Mouse (Mus musculus) liver, embryonic 16.5 days (tissue): ENCODE results near the gene Gpr84. TPM values are rescaled to one million over a fixed set of nuclear protein-coding genes. Genes with fewer than 3 reads are reported as not detected.

ENCODE experiments used
- ATAC-seq: fragments of 200-750 bp; cut with Nextera tagmentation; 2 replicates; pipeline ENCODE4 v1.8.0; 2017; ENCODE audit warnings: low read depth, mild to moderate bottlenecking, moderate number of reproducible peaks, moderate library complexity
- H3K27ac ChIP-seq: fragments of 300-500 bp; sonication (generic); 2 replicates; pipeline ENCODE4 v1.5.1; 2014; ENCODE audit warnings: mild to moderate bottlenecking, low read length
- H3K27me3 ChIP-seq: fragments of 300-500 bp; sonication (generic); 2 replicates; pipeline ENCODE4 v1.6.1; 2014; ENCODE audit warnings: low read depth, low read length, mixed read lengths; ENCODE audit not compliant: control insufficient read depth, insufficient read depth
- H3K36me3 ChIP-seq: fragments of 300-500 bp; sonication (generic); 2 replicates; pipeline ENCODE4 v1.6.1; 2014; ENCODE audit warnings: mild to moderate bottlenecking; ENCODE audit not compliant: control insufficient read depth, insufficient read depth
- H3K4me1 ChIP-seq: fragments of 300-500 bp; sonication (generic); 2 replicates; pipeline ENCODE4 v1.6.1; 2014; ENCODE audit warnings: low read depth, low read length, mixed read lengths; ENCODE audit not compliant: control insufficient read depth
- H3K4me2 ChIP-seq: fragments of 300-500 bp; sonication (generic); 2 replicates; pipeline ENCODE4 v1.6.1; 2014; ENCODE audit warnings: low read depth, low read length, mixed read lengths
- H3K4me3 ChIP-seq: fragments of 300-500 bp; sonication (generic); 2 replicates; pipeline ENCODE4 v1.5.1; 2014; ENCODE audit warnings: low read depth, mild to moderate bottlenecking, low read length
- H3K9ac ChIP-seq: fragments of 300-500 bp; sonication (generic); 2 replicates; pipeline ENCODE4 v1.6.1; 2014; ENCODE audit warnings: low read depth, low read length
- H3K9me3 ChIP-seq: fragments of 300-500 bp; sonication (generic); replicated peaks from 2 replicates; pipeline ENCODE4 v1.6.1; 2016; ENCODE audit warnings: low read length; ENCODE audit not compliant: control insufficient read depth
- WGBS: fragments of 180-500 bp; shearing (Covaris S2); extraction: QIAGEN DNeasy Blood & Tissue Kit; methylation state at CpG from one replicate; pipeline ENCODE4 v1.1.7; 2014; ENCODE audit not compliant: insufficient replicate concordance; 5-methylcytosine and 5-hydroxymethylcytosine counted together
- polyA plus RNA-seq: library from polyadenylated mRNA; unstranded; fragments of >200 nt; fragmentation: Nextera tagmentation; extraction: Ambion mirVana; gene quantifications from 2 replicates; pipeline ENCODE4 v1.2.1, GENCODE M21; 2015

Gene Gpr84
- polyA plus RNA-seq, 1 experiment from 2014 or later = 1.0 TPM

GRCm38 (mm10) chr15:103290843-103291242, 19.6 kb downstream of the Gpr84 start:
- Histone ChIP-seq H3K36me3 (peaks cover 50% of the 10 kb centered on the region), H3K9ac (no peak overlapping the region), H3K4me2 (no peak overlapping the region), H3K4me3 (no peak overlapping the region), H3K27ac (no peak overlapping the region), H3K27me3 (no peaks in the 10 kb centered on the region), H3K4me1 (peaks cover 3% of the 10 kb centered on the region), H3K9me3 (no peaks in the 10 kb centered on the region)
- no peak for ATAC-seq
- 85% methylated on average over 9 of the region's 9 CpGs for WGBS

GRCm38 (mm10) chr15:103290417-103290816, 20.0 kb downstream of the Gpr84 start:
- H3K9ac ChIP-seq = no peak overlapping the region
- 72% methylated on average over 6 of the region's 6 CpGs for WGBS
- peaks cover 7% of the 10 kb centered on the region for H3K4me1 ChIP-seq
- no peak overlapping the region for H3K4me2 ChIP-seq
- no peaks in the 10 kb centered on the region for H3K27me3 ChIP-seq
- H3K4me3 ChIP-seq = no peak overlapping the region
- no peaks in the 10 kb centered on the region for H3K9me3 ChIP-seq
- ATAC-seq = no peak
- peaks cover 46% of the 10 kb centered on the region for H3K36me3 ChIP-seq
- H3K27ac ChIP-seq = no peak overlapping the region

- no peak overlapping the region for H3K4me3 ChIP-seq
- no peak overlapping the region for H3K4me2 ChIP-seq
- no peak overlapping the region for H3K9ac ChIP-seq
- no peaks in the 10 kb centered on the region for H3K27me3 ChIP-seq
- WGBS = 78% methylated on average over 5 of the region's 5 CpGs
- H3K9me3 ChIP-seq = no peaks in the 10 kb centered on the region
- H3K36me3 ChIP-seq = peaks cover 45% of the 10 kb centered on the region
- peaks cover 12% of the 10 kb centered on the region for H3K4me1 ChIP-seq
- H3K27ac ChIP-seq = no peak overlapping the region
- ATAC-seq = no peak
Measured at GRCm38 (mm10) chr15:103289600-103289999, 20.8 kb downstream of the Gpr84 start.

GRCm38 (mm10) chr15:103285778-103286417, 24.5 kb downstream of the Gpr84 start:
- H3K9ac ChIP-seq = no peak overlapping the region
- 45% methylated on average over 1 of the region's 1 CpGs for WGBS
- no peak overlapping the region for H3K4me3 ChIP-seq
- peaks cover 16% of the 10 kb centered on the region for H3K36me3 ChIP-seq
- peaks cover 24% of the 10 kb centered on the region for H3K4me1 ChIP-seq
- H3K27me3 ChIP-seq = no peaks in the 10 kb centered on the region
- H3K27ac ChIP-seq = no peak overlapping the region
- no peaks in the 10 kb centered on the region for H3K9me3 ChIP-seq
- ATAC-seq = no peak
- no peak overlapping the region for H3K4me2 ChIP-seq

GRCm38 (mm10) chr15:103284647-103285046, 25.8 kb downstream of the Gpr84 start:
- peaks cover 7% of the 10 kb centered on the region for H3K36me3 ChIP-seq
- no peak overlapping the region for H3K4me3 ChIP-seq
- WGBS = 36% methylated on average over 2 of the region's 2 CpGs
- 0 out of 2 replicates have a peak overlapping the region, but pooled peaks have one; percentile 13 for H3K27ac ChIP-seq
- no peak for ATAC-seq
- H3K27me3 ChIP-seq = no peaks in the 10 kb centered on the region
- peak overlapping the region; percentile 4; the same call in 1 of the 2 replicates for H3K9ac ChIP-seq
- no peaks in the 10 kb centered on the region for H3K9me3 ChIP-seq
- H3K4me2 ChIP-seq = no peak overlapping the region
- peaks cover 34% of the 10 kb centered on the region for H3K4me1 ChIP-seq

- no peak for ATAC-seq
- Histone ChIP-seq H3K4me2 (no peak overlapping the region), H3K4me3 (no peak overlapping the region), H3K27ac (no peak overlapping the region), H3K27me3 (no peaks in the 10 kb centered on the region), H3K4me1 (peaks cover 37% of the 10 kb centered on the region), H3K9me3 (no peaks in the 10 kb centered on the region), H3K36me3 (peaks cover 1% of the 10 kb centered on the region), H3K9ac (no peak overlapping the region)
- 72% methylated on average over 3 of the region's 3 CpGs for whole genome bisulfite sequencing
Measured at GRCm38 (mm10) chr15:103284066-103284465, 26.3 kb downstream of the Gpr84 start.

- no peak overlapping the region for H3K4me3 ChIP-seq
- peaks cover 48% of the 10 kb centered on the region for H3K4me1 ChIP-seq
- no peaks in the 10 kb centered on the region for H3K9me3 ChIP-seq
- H3K27ac ChIP-seq = peak overlapping the region; percentile 62
- peaks cover 4% of the 10 kb centered on the region for H3K36me3 ChIP-seq
- peak; percentile 25 for ATAC-seq
- no peak overlapping the region for H3K9ac ChIP-seq
- 71% methylated on average over 3 of the region's 3 CpGs for WGBS
- no peaks in the 10 kb centered on the region for H3K27me3 ChIP-seq
- no peak overlapping the region for H3K4me2 ChIP-seq
Measured at GRCm38 (mm10) chr15:103281465-103282205, 28.8 kb downstream of the Gpr84 start.

- H3K4me2 ChIP-seq = peak overlapping the region; percentile 10; the same call in 1 of the 2 replicates
- H3K9me3 ChIP-seq = no peaks in the 10 kb centered on the region
- 31% methylated on average over 3 of the region's 3 CpGs for WGBS
- H3K9ac ChIP-seq = peak overlapping the region; percentile 35; the same call in 1 of the 2 replicates
- peak overlapping the region; percentile 62 for H3K27ac ChIP-seq
- peak; percentile 54 for ATAC-seq
- no peak overlapping the region for H3K4me3 ChIP-seq
- peaks cover 4% of the 10 kb centered on the region for H3K36me3 ChIP-seq
- H3K4me1 ChIP-seq = peaks cover 48% of the 10 kb centered on the region
- H3K27me3 ChIP-seq = no peaks in the 10 kb centered on the region
Measured at GRCm38 (mm10) chr15:103280817-103281464, 29.5 kb downstream of the Gpr84 start.

- no peak for ATAC-seq
- no peak overlapping the region for H3K9ac ChIP-seq
Measured at GRCm38 (mm10) chr15:103279750-103280149, 30.7 kb downstream of the Gpr84 start.

More at GRCm38 (mm10) chr15:103279750-103280149, 30.7 kb downstream of the Gpr84 start:
- Histone ChIP-seq H3K27me3 (no peaks in the 10 kb centered on the region), H3K36me3 (peaks cover 4% of the 10 kb centered on the region), H3K27ac (peak overlapping the region; percentile 74), H3K9me3 (no peaks in the 10 kb centered on the region), H3K4me3 (no peak overlapping the region), H3K4me2 (no peak overlapping the region), H3K4me1 (peaks cover 44% of the 10 kb centered on the region)
- WGBS = 46% methylated on average over 3 of the region's 3 CpGs
